Mouse (Mus musculus): ENCODE results near the gene Gfod2.

Gfod2 gene

DNA sequence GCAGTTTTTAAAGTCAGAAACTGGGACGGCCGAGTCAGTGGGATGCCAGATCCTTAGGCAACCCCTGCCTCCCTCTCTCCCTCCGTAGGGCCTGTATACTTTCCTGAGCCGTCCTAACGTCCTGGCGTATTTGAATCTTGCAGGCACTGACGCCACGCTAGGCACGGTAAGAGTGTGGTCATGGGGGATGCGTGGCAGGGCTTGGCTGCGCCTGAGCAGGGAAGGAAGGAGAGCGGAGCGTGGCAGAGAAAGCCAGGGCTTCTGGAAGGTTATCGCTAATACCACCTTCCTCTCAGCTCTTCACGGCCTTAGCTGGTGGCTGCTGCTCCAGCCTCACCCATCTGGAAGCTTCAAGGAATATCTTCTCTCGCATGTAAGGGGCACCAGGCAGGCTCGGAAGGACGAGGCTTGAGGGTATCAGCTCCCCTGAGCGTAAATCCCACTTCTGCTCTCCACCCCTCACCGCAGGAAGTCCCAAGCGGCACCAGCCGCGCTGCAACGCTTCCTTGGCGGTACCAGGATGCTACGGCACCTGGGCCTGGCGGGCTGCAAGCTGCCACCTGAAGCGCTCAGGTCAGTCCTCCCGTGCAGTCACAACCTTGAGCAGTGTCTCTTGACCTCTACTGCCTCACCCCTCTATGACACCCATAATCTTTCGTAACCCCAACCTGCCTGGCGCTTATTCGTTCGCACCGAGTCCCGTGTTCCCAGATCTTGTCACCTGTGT lies 69.0 kb downstream of the Gfod2 start:
- in situ Hi-C loops (cut with MboI; ENCODE audit: unreplicated experiment in 2 of 2): loop anchor here (5.0 kb wide), 3 partner anchors 52 to 92 kb away; partner anchors contain the start of genes Agrp (in 1 of the 2), Ctcf (in 1 of the 2) and Ripor1 (in 1 of the 2)

DNA sequence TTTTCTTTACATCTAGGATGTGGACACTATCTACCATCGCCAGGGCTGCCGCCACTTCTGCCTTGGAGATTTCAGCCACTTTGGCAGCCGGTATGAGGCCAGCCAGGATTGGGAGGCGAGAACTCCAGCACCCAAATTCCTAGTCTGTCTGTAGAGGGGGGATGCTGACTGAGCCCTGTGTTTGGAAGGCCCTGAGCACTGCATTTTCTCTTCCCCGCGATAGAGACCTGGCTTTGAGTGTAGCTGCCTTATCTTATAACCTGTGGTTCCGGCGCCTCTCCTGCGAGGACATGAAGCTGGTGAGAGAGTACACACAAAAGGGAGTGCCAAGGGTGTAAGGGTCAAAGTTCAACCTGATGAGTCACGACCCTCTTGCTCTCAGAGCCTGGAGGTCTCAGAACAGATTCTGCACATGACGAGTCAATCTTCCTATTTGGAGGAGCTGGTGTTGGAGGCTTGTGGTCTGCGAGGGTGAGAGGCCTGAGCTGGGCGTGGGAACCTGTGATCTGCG lies 70.2 kb downstream of the Gfod2 start:
- in situ Hi-C loops (cut with MboI; ENCODE audit: unreplicated experiment in 2 of 2): loop anchor here (5.0 kb wide), 3 partner anchors 51 to 91 kb away; partner anchors contain the start of genes Agrp (in 1 of the 2), Ctcf (in 1 of the 2) and Ripor1 (in 1 of the 2)

DNA sequence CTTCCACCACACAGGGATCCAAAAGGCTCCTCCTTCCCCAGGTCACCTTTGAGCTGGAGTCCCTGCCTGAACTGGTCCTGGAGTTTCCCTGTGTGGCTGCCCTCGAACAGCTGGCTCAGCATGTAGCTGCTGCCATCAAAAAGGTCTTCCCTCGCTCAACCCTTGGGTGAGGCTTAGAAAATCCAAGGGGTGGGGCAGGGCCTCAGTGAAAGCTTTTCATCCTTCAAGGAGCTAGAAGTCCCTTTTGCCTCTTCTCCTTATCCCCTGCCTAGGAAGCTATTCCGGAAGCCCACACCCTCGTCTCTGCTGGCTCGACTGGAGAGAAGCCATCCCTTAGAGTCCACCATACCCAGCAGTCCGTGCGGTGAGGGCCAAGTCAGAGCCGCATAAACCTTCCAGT lies 71.0 kb downstream of the Gfod2 start:
- in situ Hi-C loops (cut with MboI; ENCODE audit: unreplicated experiment in 2 of 2): loop anchor here (5.0 kb wide), 3 partner anchors 50 to 90 kb away; partner anchors contain the start of genes Agrp (in 1 of the 2), Ctcf (in 1 of the 2) and Ripor1 (in 1 of the 2)

DNA sequence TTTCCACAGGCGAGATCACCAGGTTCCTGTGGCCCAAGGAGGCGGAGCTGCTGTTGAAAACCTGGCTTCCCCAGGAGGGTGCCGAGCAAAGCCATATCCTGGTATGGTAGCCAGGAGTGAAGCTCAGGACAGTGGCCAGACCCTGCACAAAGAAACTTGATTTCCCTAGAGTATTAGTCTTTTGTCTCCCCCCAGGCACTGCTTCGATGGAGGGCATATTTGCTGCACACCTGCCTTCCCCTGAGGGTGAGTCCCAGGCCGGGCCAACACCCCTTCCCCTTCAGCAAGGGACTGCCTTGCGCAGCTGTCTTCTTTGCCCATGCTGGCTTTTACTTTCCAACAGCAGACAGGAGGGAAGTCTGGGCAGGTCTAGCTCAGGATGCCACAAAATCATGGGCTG lies 71.9 kb downstream of the Gfod2 start:
- in situ Hi-C loops (cut with MboI; ENCODE audit: unreplicated experiment in 2 of 2): loop anchor here (5.0 kb wide), 3 partner anchors 49 to 89 kb away; partner anchors contain the start of genes Agrp (in 1 of the 2), Ctcf (in 1 of the 2) and Ripor1 (in 1 of the 2)

DNA sequence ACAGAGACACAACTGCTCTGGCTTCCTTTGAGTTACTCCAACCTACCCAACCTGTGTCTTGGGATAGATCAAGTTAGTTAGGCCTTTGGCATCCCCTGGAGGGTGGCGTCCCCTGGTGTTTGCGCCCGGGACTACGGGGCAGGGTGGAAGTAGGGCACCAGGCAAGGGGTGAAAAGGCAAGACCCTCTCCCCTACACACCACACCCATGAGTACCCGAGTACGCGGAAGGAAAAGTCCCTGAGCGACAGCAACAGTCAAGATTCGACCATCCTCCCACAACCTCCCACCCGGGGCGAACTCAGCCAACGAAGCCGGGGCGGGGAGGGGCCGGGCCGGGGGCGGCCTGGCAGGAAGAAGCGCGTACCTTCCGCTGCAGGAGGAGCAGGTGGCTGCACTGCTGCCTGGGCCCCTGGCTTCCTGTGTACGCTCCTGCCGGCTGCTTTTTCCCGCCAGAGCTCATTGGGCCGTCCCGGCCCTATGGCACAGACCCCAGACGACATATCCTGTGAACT lies 72.6 kb downstream of the Gfod2 start, which contains the start of gene Carmil2:
TSS of gene Carmil2 (plus strand) at position 479 of the 513 bp plus-strand sequence.
- in situ Hi-C loops (cut with MboI; ENCODE audit: unreplicated experiment in 2 of 2): loop anchor here (5.0 kb wide), 3 partner anchors 49 to 89 kb away; partner anchors contain the start of genes Agrp (in 1 of the 2), Ctcf (in 1 of the 2) and Ripor1 (in 1 of the 2)

DNA sequence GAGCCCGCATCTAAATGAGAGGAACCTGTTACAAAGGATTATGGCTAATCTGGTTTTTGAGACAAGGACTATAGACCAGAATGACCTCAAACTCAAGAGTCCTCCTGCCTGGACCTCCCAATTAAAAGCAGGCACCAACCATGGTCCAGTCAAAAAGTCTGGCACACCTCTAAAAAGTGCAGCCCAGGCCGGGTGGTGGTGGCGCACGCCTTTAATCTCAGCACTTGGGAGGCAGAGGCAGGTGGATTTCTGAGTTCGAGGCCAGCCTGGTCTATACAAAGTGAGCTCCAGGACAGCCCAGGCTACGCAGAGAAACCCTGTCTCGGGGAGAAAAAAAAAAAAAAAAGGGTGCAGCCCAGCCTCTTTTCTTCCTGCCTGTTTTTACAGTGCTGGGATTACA lies 73.1 kb downstream of the Gfod2 start:
- in situ Hi-C loops (cut with MboI; ENCODE audit: unreplicated experiment in 2 of 2): loop anchor here (5.0 kb wide), 3 partner anchors 48 to 88 kb away; partner anchors contain the start of genes Agrp (in 1 of the 2), Ctcf (in 1 of the 2) and Ripor1 (in 1 of the 2)

DNA sequence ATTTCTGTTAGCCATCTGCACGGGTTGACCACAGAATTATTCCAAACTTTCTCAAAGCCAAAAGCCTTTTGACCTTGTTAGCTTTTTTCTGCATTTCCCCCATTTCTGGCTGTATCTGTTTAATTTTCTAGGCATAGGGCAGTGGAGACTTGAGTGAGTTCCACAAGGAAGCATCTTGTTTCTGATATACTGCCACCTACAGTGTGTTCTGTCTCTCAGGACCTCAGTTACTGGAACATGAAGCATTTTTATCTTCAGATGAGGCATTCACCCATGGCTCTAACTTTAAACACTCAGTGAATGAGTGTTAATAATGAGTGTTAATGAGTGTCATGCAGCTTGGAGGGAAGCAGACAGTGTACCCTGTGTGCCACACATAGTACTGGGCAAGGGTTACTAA lies 80.6 kb downstream of the Gfod2 start:
- in situ Hi-C loops (cut with MboI; ENCODE audit: unreplicated experiment in 2 of 2): no loop called here

Measured in v-Abl transformed pro-B cells (cell line).